Mouse (Mus musculus) hindbrain, embryonic 11.5 days (tissue): ENCODE data around the gene Rere. TPM values are rescaled to one million over a fixed set of nuclear protein-coding genes. Genes with fewer than 3 reads are reported as not detected.

ENCODE experiments used
- ATAC-seq: fragments of 200-750 bp; cut with Nextera tagmentation; 2 replicates; pipeline ENCODE4 v1.8.0; 2017; ENCODE audit warnings: mild to moderate bottlenecking, moderate TSS enrichment, moderate library complexity; ENCODE audit not compliant: low FRiP score
- DNase-seq: peaks from one replicate; pipeline ENCODE4 v3.0.0-alpha.2; 2015; ENCODE audit warnings: low spot score
- H3K27ac ChIP-seq: fragments of 300-500 bp; sonication (generic); 2 replicates; pipeline ENCODE4 v1.5.1; 2014; ENCODE audit warnings: mild to moderate bottlenecking, low read depth, low read length
- H3K27me3 ChIP-seq: fragments of 300-500 bp; sonication (generic); 2 replicates; pipeline ENCODE4 v1.6.1; 2014; ENCODE audit warnings: mild to moderate bottlenecking, low read length, moderate library complexity, mixed read lengths; ENCODE audit not compliant: control insufficient read depth, insufficient read depth
- H3K36me3 ChIP-seq: fragments of 300-500 bp; sonication (generic); 2 replicates; pipeline ENCODE4 v1.6.1; 2014; ENCODE audit warnings: mild to moderate bottlenecking, low read length, moderate library complexity, mixed read lengths; ENCODE audit not compliant: control insufficient read depth, insufficient read depth
- H3K4me1 ChIP-seq: fragments of 300-500 bp; sonication (generic); replicated peaks from 2 replicates; pipeline ENCODE4 v1.6.1; 2014; ENCODE audit warnings: low read length, mixed read lengths; ENCODE audit not compliant: control insufficient read depth, insufficient read depth
- H3K4me2 ChIP-seq: fragments of 300-500 bp; sonication (generic); replicated peaks from 2 replicates; pipeline ENCODE4 v1.6.1; 2014; ENCODE audit warnings: mild to moderate bottlenecking, low read depth, low read length
- H3K4me3 ChIP-seq: fragments of 300-500 bp; sonication (generic); 2 replicates; pipeline ENCODE4 v1.5.1; 2014; ENCODE audit warnings: low read depth, low read length
- H3K9ac ChIP-seq: fragments of 300-500 bp; sonication (generic); 2 replicates; pipeline ENCODE4 v1.6.1; 2014; ENCODE audit warnings: low read depth, low read length
- H3K9me3 ChIP-seq: fragments of 300-500 bp; sonication (generic); 2 replicates; pipeline ENCODE4 v1.6.1; 2016; ENCODE audit warnings: low read length; ENCODE audit not compliant: control insufficient read depth
- WGBS: fragments of 180-500 bp; shearing (Covaris S2); extraction: QIAGEN DNeasy Blood & Tissue Kit; methylation state at CpG from one replicate; pipeline ENCODE4 v1.1.7; 2014; 5-methylcytosine and 5-hydroxymethylcytosine counted together
- polyA plus RNA-seq: library from polyadenylated mRNA; unstranded; fragments of >200 nt; fragmentation: Nextera tagmentation; extraction: Ambion mirVana; gene quantifications from 2 replicates; pipeline ENCODE4 v1.2.1, GENCODE M21; 2014

The Rere gene
- polyA plus RNA-seq, 1 experiment from 2014 or later = 50.0 TPM

DNA sequence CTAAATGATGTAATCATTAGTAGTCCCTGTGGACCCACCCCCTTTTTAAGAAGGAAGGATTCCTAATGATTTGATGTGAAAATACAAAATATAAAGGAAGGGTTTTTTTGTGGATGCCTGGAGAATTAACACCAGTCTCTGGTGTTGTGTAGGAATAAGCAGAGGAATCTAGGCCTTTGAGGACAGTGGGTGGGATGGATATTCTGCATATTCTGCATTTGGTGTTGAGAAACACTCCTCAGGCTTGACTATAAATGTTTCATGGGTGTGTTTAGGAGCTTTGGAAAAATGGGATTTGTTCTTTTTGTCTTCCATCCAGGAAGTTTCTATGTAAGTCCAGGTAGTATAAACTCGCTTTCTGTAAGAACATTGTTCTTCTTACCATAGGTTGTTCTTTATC lies 55.8 kb downstream of the Rere start:
- ATAC-seq (no peak), DNase-seq (no peak)
- 97% methylated on average over 1 of the region's 1 CpGs for WGBS
- Histone ChIP-seq H3K4me2 (no peak overlapping the region), H3K9ac (no peak overlapping the region), H3K4me1 (no peaks in the 10 kb centered on the region), H3K9me3 (no peaks in the 10 kb centered on the region), H3K27ac (no peak overlapping the region), H3K27me3 (no peaks in the 10 kb centered on the region), H3K36me3 (no peaks in the 10 kb centered on the region), H3K4me3 (no peak overlapping the region)

DNA sequence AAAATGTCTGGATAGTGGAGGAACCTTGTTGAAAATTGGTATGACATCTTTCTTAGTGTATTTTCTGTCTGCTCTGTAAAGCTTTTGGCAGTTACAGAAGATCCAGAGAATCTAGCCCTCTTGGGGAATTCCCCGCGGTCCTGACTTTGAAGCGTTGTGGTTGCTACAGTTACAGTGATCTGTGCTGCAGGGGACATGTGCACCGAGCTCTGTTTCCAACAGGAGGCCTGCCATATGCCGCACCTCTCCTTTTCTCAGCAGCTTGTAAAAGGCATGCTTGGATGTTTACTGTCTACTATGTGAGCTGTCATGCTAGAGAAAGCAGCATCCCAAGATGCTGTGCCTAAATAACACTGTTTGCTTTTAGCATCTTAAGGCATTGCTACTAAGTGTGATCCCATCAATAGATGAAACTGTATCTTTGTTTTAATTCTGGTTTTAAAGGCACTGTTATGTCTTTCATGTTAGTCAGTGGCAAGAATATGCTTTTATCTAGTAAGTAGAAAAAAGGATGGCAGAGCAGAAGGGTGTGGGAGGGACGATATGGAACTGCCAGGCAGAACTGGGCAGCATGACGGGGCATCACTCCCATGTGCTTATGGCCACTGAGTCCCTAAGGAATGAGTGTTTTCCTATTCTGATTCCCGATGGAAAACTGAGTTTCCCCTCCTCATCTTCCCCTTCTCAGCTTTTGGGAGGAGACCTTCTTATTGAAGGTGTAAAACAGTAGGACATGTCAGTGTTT lies 57.6 kb downstream of the Rere start:
- no peaks in the 10 kb centered on the region for H3K36me3 ChIP-seq
- no peaks in the 10 kb centered on the region for H3K4me1 ChIP-seq
- 61% methylated on average over 8 of the region's 8 CpGs for WGBS
- H3K27me3 ChIP-seq = no peaks in the 10 kb centered on the region
- no peak for ATAC-seq
- H3K9ac ChIP-seq = no peak overlapping the region
- peak; percentile 21 for DNase-seq
- H3K4me3 ChIP-seq = no peak overlapping the region
- H3K27ac ChIP-seq = no peak overlapping the region
- no peak overlapping the region for H3K4me2 ChIP-seq
- H3K9me3 ChIP-seq = no peaks in the 10 kb centered on the region

DNA sequence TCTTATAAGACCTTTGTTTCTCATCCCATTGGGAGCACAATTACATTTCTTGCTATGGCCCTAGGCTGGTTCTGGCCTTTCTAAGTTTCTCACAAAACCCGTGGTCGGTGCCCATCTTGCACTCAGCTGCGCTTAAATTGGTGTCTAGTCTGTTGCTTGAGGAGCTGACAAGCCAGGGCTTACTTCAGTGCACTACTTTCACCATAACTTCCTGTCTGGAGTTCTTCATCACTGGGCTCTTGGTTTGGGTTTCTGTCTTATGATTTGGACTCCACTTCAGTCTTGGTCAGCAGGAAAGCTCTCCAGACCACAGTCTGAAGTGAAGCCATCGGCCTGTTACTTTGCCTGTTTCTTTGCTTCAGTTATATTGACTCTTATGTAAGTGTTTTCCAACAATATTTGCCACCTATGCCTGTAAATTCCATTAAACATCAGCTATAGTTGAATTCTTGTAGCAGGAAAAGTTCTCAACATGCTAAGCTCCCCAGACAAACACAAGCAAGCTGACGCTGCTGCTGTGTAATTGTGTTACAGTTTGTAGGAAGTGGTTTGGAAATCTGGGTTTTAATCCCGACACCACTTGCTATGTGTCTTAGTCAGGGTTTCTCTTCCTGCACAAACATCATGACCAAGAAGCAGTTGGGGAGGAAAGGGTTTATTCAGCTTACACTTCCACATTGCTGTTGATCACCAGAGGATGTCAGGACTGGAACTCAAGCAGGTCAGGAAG lies 59.5 kb downstream of the Rere start:
- Histone ChIP-seq H3K9me3 (no peaks in the 10 kb centered on the region), H3K27ac (no peak overlapping the region), H3K4me3 (no peak overlapping the region), H3K27me3 (no peaks in the 10 kb centered on the region), H3K36me3 (no peaks in the 10 kb centered on the region), H3K9ac (no peak overlapping the region), H3K4me2 (no peak overlapping the region), H3K4me1 (no peaks in the 10 kb centered on the region)
- WGBS = 92% methylated on average over 6 of the region's 6 CpGs
- no peak for DNase-seq
- no peak for ATAC-seq

DNA sequence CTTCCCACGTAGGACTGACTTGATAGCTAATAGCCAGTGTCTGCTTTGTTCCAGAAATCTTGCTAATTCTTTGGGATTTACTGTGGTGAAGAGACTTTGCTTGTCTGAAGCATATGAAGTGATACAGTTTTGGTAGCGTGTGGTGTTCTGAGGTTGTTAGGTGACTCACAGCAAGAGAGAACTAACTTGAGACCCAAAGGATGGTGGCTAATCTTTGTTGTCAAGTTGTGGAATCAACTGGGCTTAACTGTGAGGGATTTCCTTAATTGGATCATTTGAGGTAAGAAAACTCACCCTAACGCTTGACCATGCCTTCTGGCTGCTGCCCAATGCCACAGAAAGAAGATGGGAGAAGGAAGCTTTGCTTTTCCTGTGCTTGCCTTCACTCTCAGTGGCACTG lies 63.1 kb downstream of the Rere start:
- Histone ChIP-seq H3K9ac (no peak overlapping the region), H3K4me3 (no peak overlapping the region), H3K27ac (no peak overlapping the region), H3K9me3 (no peaks in the 10 kb centered on the region), H3K4me2 (no peak overlapping the region), H3K4me1 (peaks cover 3% of the 10 kb centered on the region; the same call in 1 of the 2 replicates), H3K27me3 (no peaks in the 10 kb centered on the region), H3K36me3 (no peaks in the 10 kb centered on the region)
- ATAC-seq (no peak), DNase-seq (no peak)
- WGBS = 85% methylated on average over 3 of the region's 3 CpGs

DNA sequence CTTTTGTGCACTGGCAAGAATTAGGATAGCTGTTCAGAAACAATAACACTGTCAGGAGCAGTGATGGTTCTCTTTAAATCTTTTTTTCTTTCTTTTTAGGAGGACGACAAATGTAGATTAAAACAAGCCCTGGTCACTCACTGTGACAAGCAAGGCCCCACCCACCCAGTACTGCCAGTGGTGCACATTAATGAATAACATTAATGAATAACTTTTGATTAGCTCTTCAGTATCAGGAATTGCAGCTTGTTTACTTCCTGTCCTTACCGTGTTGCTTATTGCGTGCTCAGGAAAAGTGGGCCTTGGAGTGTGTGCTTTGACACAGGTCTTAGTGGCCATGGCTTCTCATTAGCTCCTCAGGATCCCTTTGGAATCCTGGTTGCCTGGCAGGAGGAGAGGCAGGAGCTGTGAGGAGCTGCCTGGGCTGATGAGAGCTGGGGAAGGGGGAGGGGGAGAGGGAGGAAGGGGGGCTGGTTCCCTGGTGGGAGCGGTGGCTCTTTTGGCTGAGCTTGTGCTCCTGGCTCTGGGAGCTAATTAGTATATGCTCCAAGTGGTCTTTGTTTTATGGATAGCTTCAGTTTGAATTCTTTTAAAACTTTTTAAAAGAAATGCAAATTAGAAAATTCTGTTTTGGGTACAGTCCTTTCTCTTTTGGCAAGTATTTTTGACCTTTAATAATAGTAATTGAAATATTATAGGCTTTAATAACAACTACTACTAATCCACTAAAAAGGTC lies 65.4 kb downstream of the Rere start:
- Histone ChIP-seq H3K27me3 (no peaks in the 10 kb centered on the region), H3K4me3 (no peak overlapping the region), H3K9me3 (no peaks in the 10 kb centered on the region), H3K9ac (no peak overlapping the region), H3K4me2 (no peak overlapping the region), H3K27ac (peak overlapping the region; percentile 33; the same call in 1 of the 2 replicates), H3K36me3 (no peaks in the 10 kb centered on the region), H3K4me1 (peaks cover 3% of the 10 kb centered on the region; the same call in 1 of the 2 replicates)
- WGBS = 10% methylated on average over 4 of the region's 4 CpGs
- ATAC-seq = peak; percentile 86
- DNase-seq = peak; percentile 67

DNA sequence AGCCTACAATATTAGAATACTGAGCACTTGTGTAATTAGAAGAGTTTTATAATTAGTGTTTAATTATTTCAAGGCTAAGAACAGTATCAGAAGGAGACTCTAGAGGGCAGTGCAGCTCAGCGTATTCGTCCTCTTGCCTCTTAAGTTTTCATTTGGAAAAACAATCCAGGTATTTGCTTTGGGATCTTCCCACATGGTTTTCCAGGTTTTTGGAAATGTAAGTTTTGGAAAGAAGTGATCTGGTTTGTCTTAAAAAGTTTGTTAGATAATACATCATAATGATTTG lies 65.9 kb downstream of the Rere start:
- ATAC-seq (no peak), DNase-seq (peak; percentile 56)
- H3K4me3 ChIP-seq = no peak overlapping the region
- WGBS = 24% methylated on average over 2 of the region's 2 CpGs
- no peak overlapping the region for H3K9ac ChIP-seq
- peaks cover 3% of the 10 kb centered on the region; the same call in 1 of the 2 replicates for H3K4me1 ChIP-seq
- no peaks in the 10 kb centered on the region for H3K9me3 ChIP-seq
- H3K27me3 ChIP-seq = no peaks in the 10 kb centered on the region
- no peak overlapping the region for H3K4me2 ChIP-seq
- H3K27ac ChIP-seq = no peak overlapping the region
- no peaks in the 10 kb centered on the region for H3K36me3 ChIP-seq

DNA sequence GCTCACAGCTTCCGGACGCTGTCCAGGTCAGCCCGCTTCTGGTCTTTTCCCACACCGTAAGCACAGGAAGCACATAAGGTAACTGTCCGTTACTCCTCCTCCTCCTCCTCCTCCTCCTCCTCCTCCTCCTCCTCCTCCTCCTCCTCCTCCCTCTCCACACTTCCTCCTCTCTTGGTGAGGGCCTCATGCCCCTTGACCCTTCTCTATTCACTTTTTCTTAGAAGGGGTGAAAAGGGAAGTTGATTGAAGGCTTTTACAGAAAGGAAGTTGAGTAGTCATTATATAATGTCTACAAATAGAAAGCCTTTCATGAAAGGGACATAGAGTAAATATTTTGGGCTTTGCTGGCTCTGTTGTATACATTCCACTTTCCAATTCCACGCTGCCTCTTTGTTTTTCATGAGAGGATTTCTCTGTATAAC lies 68.2 kb downstream of the Rere start:
- Histone ChIP-seq H3K4me1 (peaks cover 3% of the 10 kb centered on the region; the same call in 1 of the 2 replicates), H3K36me3 (no peaks in the 10 kb centered on the region), H3K27me3 (no peaks in the 10 kb centered on the region), H3K4me3 (no peak overlapping the region), H3K27ac (no peak overlapping the region), H3K9me3 (no peaks in the 10 kb centered on the region), H3K9ac (no peak overlapping the region), H3K4me2 (no peak overlapping the region)
- WGBS = 64% methylated on average over 6 of the region's 6 CpGs
- DNase-seq (no peak), ATAC-seq (no peak)

DNA sequence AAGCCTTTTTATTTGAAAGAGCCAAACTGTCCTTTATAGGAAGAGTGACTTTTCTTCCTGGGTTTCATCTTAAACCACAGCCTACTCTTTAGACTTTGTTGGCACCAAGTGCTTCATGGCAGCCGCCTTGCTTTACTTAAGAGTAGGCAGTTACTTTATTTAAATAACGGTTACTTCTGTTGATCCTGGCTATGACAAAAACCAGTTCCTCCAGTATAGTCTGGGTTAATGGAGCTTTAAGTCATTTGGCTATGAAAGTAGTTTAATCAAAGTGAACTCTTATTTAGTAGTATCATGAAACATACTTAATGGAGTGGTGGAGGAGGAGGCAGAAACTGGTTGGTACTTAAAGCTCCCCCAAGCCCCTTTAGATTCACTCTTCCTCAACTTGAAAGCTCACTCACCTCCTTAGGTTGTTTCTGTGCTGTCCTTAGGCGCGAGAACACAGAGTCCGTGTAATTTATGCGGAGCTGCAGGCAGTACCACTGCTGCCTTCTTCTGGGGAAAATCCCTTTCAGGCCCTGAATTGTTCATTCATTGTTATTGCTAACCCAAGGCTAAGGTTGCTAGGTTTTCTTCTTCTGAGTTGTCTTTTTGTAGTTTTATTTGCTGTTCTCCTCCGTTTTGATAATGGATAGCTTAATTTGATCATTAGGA lies 70.1 kb downstream of the Rere start:
- 37% methylated on average over 7 of the region's 7 CpGs for WGBS

More for the DNA sequence above, 70.1 kb downstream of the Rere start:
- H3K4me1 ChIP-seq = peaks cover 3% of the 10 kb centered on the region; the same call in 1 of the 2 replicates
- no peak for DNase-seq
- no peak overlapping the region for H3K4me2 ChIP-seq
- H3K9ac ChIP-seq = no peak overlapping the region
- no peak for ATAC-seq
- H3K9me3 ChIP-seq = no peaks in the 10 kb centered on the region
- no peak overlapping the region for H3K4me3 ChIP-seq
- no peak overlapping the region for H3K27ac ChIP-seq
- no peaks in the 10 kb centered on the region for H3K27me3 ChIP-seq
- H3K36me3 ChIP-seq = no peaks in the 10 kb centered on the region
